Mouse (Mus musculus): ENCODE results near the gene Gstp1. TPM values are rescaled to one million over a fixed set of nuclear protein-coding genes. Genes with fewer than 3 reads are reported as not detected.
"Not testable (repeated sequence)": the region's sequence is repeated elsewhere in the genome, so short reads cannot be mapped to it uniquely, and the experiment has no call there.

Gstp1 gene
- polyA plus RNA-seq, 1 experiment from 2014 or later: 460 TPM

DNA sequence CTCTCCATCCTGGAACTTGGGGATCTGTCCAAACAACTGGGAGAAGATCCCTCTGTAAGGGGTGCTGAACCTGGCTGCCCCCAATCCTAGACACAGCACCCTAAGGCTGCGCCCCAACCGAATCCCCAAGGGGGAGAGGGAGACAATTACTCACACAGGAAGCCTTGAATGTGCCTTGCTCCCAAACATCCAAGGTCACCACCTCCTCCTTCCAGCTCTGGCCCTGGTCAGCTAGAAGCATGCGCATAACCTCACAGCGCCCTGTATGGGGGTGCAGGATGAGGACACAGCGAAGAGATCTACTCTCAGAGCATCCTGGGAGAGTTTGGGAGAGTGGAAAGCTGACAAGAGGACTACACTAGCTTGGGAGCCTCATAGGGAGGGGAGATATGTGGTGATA lies 20.8 kb upstream of the Gstp1 start:
- no peak overlapping the region for H3K4me3 ChIP-seq
- no peak for DNase-seq (ENCODE audit: low spot score)
- H3K27ac ChIP-seq: no peak overlapping the region
- 86% methylated on average over 5 of the region's 5 CpGs for WGBS
- peaks cover 12% of the 10 kb centered on the region for H3K4me1 ChIP-seq (replicated peaks)
- no peaks in the 10 kb centered on the region for H3K36me3 ChIP-seq
- no peaks in the 10 kb centered on the region for H3K27me3 ChIP-seq (ENCODE audit: insufficient read depth, poor library complexity, severe bottlenecking)
- no peaks in the 10 kb centered on the region for H3K9me3 ChIP-seq

DNA sequence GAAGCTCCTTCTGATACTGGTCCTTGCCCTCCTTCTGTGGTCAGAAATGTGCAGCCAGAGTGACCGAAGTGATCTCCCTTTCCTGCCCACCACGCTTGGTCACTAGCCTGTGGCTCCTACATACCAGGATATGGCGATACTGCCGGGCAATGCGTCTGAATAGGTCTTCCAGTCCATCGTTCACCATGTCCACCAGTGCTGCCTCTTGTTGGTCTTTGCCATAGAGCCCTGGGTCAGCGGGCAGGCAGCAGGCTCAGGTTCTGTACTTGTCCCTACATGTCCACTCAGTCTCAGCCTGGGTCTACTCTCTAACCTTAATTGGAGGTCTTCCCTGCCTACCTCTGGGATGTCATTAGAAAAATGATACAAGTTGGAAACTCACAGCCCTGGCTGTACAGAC lies 20.2 kb upstream of the Gstp1 start:
- WGBS: 93% methylated on average over 7 of the region's 7 CpGs
- no peaks in the 10 kb centered on the region for H3K9me3 ChIP-seq
- no peak overlapping the region for H3K4me3 ChIP-seq
- peaks cover 12% of the 10 kb centered on the region for H3K4me1 ChIP-seq (replicated peaks)
- no peaks in the 10 kb centered on the region for H3K36me3 ChIP-seq
- no peaks in the 10 kb centered on the region for H3K27me3 ChIP-seq (ENCODE audit: insufficient read depth, poor library complexity, severe bottlenecking)
- H3K27ac ChIP-seq: no peak overlapping the region
- DNase-seq (ENCODE audit: low spot score): no peak

DNA sequence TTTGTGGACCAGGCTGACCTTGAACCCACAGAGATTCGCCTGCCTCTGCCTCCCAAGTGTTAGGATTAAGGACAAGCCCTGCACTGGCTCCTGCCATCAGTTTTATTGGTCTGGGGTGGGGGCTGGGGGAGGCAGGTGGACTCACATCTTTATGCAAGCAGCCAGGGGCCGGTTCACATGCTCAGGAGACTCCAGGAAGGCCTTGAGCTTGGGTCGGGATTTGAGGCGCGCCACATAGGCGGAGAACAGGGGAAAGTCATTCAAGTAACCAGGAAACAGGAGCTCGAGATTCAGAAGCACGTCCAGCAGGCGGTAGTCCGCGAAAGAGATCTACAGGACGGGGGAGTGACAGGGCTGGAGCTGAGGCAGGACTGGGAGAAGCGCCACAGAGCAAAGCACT lies 19.6 kb upstream of the Gstp1 start:
- Histone ChIP-seq H3K9me3 (no peaks in the 10 kb centered on the region), H3K36me3 (no peaks in the 10 kb centered on the region), H3K4me3 (no peak overlapping the region), H3K27me3 (ENCODE audit: insufficient read depth, poor library complexity, severe bottlenecking) (no peaks in the 10 kb centered on the region), H3K4me1 (replicated peaks) (peaks cover 12% of the 10 kb centered on the region), H3K27ac (no peak overlapping the region)
- 87% methylated on average over 13 of the region's 13 CpGs for WGBS
- DNase-seq (ENCODE audit: low spot score): no peak

DNA sequence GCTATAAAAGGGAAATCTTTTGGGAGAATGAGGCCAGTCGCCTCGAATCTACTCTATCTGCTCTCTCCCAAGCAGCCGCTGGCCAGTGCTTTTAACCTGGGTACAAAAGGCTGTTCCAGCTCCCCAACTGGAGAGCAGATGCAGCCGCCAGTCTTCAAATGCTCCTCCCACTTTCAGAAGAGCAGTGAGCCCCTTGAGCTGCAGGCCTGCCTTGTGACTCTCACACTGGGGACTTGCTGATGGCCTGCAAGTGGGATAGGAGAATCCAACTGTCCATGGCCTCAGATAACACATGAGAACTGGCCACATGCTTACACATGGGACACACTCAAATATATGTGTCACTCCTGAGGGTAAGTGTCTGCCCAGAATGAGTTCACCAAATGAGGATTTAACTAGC lies 18.9 kb upstream of the Gstp1 start:
- Histone ChIP-seq H3K4me1 (replicated peaks) (peaks cover 12% of the 10 kb centered on the region), H3K27ac (no peak overlapping the region), H3K4me3 (no peak overlapping the region), H3K27me3 (ENCODE audit: insufficient read depth, poor library complexity, severe bottlenecking) (no peaks in the 10 kb centered on the region), H3K36me3 (no peaks in the 10 kb centered on the region), H3K9me3 (no peaks in the 10 kb centered on the region)
- 41% methylated on average over 4 of the region's 4 CpGs for WGBS
- no peak for DNase-seq (ENCODE audit: low spot score)

DNA sequence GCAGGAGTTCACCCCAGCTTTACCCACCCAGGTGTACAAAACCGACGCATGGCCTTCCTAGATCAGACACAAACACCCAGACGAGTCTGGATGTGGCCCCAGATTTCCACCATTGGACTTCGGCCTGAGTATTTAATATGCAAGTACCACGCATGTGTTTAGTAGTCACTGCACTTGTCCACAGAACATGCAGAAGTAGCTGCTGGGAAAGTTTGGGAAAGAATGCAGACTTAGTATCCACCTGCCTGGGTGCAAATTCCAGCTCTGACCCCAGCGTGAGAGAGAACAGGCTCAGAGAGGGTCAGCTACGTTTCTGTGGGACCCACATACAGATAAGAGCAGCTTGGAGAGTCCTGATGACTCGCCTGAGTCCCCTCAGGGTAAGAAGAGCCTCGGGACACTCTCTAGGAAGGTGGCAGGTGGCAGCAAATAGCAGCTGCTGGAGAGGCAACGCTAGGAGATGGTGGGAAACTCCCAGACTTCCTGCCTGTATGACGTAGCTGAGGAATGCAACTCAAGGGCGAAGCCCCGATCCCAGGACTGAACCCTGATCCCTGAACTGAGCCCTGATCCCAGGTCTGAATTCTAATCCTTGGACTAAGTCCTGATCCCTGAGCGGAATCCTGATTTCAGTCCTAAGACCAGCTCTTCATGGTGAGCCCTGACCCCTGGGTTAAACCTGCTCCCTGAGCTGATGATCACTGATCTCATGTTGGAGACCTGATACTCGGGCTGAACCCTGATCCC lies 18.3 kb upstream of the Gstp1 start:
- Histone ChIP-seq H3K27me3 (ENCODE audit: insufficient read depth, poor library complexity, severe bottlenecking) (no peaks in the 10 kb centered on the region), H3K9me3 (no peaks in the 10 kb centered on the region), H3K4me3 (no peak overlapping the region), H3K4me1 (replicated peaks) (peaks cover 12% of the 10 kb centered on the region), H3K27ac (no peak overlapping the region), H3K36me3 (no peaks in the 10 kb centered on the region)
- DNase-seq (ENCODE audit: low spot score): no peak
- 69% methylated on average over 15 of the region's 15 CpGs for WGBS

DNA sequence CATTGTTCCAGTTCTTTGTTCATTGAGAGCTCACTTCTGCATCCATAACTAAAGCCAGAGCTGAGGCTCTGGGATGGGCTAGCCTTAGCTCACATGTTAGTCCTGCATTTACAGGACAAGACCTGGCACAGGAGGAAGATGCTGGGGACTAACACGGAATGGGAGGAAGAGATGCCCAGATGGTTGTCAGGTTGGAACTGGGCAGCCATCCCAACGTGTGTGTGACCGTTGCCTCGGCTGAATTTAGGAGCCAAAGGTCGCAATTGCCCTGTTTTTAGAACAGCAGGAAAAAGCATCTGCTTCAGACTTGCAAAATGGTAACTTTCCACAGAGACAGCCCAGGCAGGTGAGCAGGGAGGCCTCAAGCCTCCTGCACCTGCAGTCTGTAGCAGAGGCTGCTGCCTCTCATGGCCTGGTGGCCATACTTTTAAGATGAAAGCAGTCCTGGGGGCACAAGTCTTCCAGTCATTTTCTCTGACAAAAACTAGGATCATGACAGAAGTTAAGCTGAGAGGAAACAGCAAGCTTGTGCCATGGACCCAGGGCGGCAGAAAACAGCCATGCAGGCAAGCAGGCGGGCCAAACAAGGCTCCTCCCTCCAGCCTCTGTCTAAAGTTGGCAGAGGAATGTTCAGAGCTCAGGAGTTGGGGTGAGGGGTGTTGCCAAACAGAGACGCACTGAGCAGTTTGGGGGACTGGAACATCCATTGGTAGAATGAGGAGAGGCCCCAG lies 17.6 kb upstream of the Gstp1 start:
- Histone ChIP-seq H3K4me3 (no peak overlapping the region), H3K36me3 (no peaks in the 10 kb centered on the region), H3K27me3 (ENCODE audit: insufficient read depth, poor library complexity, severe bottlenecking) (no peaks in the 10 kb centered on the region), H3K9me3 (no peaks in the 10 kb centered on the region), H3K27ac (no peak overlapping the region), H3K4me1 (replicated peaks) (peaks cover 12% of the 10 kb centered on the region)
- 75% methylated on average over 8 of the region's 8 CpGs for WGBS
- DNase-seq (ENCODE audit: low spot score): no peak

DNA sequence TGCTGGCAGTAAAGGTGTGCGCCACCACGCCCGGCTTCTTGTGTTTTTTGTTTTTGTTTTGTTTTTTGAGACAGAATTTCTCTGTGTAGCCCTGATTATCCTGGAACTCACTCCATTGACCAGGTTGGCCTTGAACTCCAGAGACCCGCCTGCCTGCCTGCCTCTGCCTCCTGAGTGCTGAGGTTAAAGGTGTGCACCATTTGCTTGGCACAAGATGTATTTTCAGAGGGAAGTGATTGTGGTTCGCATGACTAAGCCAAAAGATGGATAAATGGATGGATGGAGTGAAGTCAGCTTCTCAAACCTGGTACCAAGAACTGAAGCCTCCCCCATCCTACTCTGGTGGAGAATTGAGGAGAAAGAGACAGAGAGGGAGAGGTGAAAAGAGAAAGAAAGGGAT lies 16.8 kb upstream of the Gstp1 start:
- H3K4me1 ChIP-seq (replicated peaks): peaks cover 12% of the 10 kb centered on the region
- H3K27me3 ChIP-seq (ENCODE audit: insufficient read depth, poor library complexity, severe bottlenecking): no peaks in the 10 kb centered on the region
- no peaks in the 10 kb centered on the region for H3K9me3 ChIP-seq
- 85% methylated on average over 5 of the region's 5 CpGs for WGBS
- no peaks in the 10 kb centered on the region for H3K36me3 ChIP-seq
- no peak for DNase-seq (ENCODE audit: low spot score)
- H3K4me3 ChIP-seq: no peak overlapping the region
- no peak overlapping the region for H3K27ac ChIP-seq

DNA sequence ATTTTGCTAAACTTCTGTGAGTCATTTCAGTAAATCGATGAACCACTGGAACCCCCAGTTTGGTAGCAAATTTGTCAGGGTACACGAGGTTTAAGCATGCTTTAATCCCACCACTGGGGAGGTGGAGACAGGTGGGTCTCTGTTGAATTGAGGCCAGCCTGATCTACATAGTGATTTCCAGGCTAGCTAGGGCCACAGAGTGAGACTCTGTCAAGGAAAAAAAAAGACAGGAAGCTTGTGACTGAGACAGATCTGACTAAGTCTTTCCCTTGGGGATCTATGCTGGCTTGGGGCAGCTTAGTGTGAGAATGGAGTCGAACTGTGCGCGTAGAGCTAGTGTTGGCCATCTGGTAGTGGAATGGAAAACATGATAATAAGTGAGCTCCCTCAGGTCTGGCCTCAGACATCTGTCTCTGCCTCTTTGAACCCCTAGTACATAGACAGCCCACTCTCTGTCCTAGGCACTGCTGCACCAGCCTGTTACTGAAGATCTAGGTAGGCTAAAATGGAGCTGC lies 14.8 kb upstream of the Gstp1 start:
- no peaks in the 10 kb centered on the region for H3K9me3 ChIP-seq
- no peaks in the 10 kb centered on the region for H3K36me3 ChIP-seq
- no peaks in the 10 kb centered on the region for H3K27me3 ChIP-seq (ENCODE audit: insufficient read depth, poor library complexity, severe bottlenecking)
- DNase-seq (ENCODE audit: low spot score): no peak
- H3K27ac ChIP-seq: no peak overlapping the region
- H3K4me1 ChIP-seq (replicated peaks): peaks cover 12% of the 10 kb centered on the region
- 87% methylated on average over 5 of the region's 5 CpGs for WGBS
- H3K4me3 ChIP-seq: no peak overlapping the region

DNA sequence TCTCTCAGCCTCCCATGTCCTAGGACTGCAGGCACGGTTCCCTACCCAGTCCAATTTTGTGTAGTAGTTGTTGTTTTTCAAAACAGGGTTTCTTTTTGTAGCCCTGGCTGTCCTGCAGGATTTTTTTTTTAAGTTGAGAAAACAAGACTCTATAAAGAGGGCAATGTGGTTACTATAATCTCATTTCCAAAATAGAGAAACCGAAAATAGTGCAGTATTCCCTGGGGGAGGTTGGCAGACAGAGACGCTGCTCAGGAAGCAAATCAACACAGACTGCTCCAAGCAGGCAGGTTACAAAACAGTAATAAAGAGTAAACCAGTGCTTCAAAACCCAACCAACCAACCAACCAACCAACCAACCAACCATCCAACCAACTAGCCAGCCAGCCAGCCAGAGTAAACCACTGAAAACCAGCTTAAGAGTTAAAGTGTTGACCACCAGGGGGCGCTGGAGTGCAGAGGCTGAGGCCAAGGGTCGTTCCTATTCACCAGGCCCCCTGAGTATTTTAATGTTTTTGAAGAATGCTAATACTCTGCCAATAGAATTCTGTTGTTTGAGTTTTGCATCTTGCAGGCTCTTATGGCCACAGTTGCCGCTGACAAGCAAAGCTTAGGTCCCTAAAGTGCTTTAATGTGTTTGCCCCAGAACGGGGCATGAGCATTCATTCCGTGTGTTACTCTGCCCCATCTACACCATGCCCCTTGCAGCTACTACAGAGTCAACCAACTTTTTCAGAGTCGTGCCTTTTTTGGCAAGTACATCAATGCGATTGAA lies 14.1 kb upstream of the Gstp1 start:
- H3K27me3 ChIP-seq (ENCODE audit: insufficient read depth, poor library complexity, severe bottlenecking): no peaks in the 10 kb centered on the region
- no peaks in the 10 kb centered on the region for H3K9me3 ChIP-seq
- peak; percentile 58 for DNase-seq (ENCODE audit: low spot score)
- peaks cover 12% of the 10 kb centered on the region for H3K4me1 ChIP-seq (replicated peaks)
- 52% methylated on average over 10 of the region's 10 CpGs for WGBS
- H3K36me3 ChIP-seq: no peaks in the 10 kb centered on the region
- no peak overlapping the region for H3K27ac ChIP-seq
- no peak overlapping the region for H3K4me3 ChIP-seq

DNA sequence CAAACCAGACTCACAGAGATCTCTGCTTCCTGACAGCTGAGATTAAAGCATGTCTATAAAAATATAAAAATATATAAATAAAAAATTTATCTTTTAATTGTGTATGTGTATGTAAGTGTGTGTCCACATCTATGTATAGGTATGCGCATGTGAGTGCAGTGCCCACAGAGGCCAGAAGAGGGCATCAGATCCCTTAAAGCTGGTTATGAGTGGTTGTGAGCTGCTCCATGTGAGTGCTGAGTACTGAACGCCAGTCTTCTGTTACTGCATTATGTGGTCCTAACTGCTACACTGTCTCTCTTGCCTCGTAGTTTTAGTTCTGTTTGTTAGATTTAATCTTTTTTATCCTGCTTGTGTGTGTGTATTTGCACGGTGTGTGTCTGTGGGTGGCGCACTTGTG lies 13.2 kb upstream of the Gstp1 start:
- DNase-seq (ENCODE audit: low spot score): no peak
- no peaks in the 10 kb centered on the region for H3K9me3 ChIP-seq
- no peaks in the 10 kb centered on the region for H3K36me3 ChIP-seq
- H3K4me1 ChIP-seq (replicated peaks): peaks cover 5% of the 10 kb centered on the region; the same call in 1 of the 2 replicates
- 92% methylated on average over 5 of the region's 5 CpGs for WGBS
- H3K27ac ChIP-seq: no peak overlapping the region
- no peaks in the 10 kb centered on the region for H3K27me3 ChIP-seq (ENCODE audit: insufficient read depth, poor library complexity, severe bottlenecking)
- no peak overlapping the region for H3K4me3 ChIP-seq

DNA sequence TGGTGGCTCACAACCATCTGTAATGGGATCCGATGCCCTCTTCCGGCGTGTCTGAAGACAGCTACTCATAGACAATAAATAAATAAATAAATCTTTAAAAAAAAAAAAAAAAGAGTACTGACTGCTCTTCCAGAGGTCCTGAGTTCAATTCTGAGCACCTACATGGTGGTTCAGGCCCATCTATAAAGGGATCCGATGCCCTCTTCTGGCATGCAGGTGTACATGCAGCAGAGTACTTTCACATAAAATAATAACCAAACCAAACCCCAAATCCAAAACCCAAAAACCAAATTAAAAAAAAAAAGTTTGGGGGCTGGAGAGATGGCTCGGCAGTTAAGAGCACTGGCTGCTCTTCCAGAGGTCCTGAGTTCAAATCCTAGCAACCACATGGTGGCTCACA lies 11.3 kb upstream of the Gstp1 start:
- not testable (repeated sequence) for H3K4me1 ChIP-seq (replicated peaks); H3K27ac ChIP-seq; H3K4me3 ChIP-seq; H3K36me3 ChIP-seq; DNase-seq (ENCODE audit: low spot score); H3K9me3 ChIP-seq; H3K27me3 ChIP-seq (ENCODE audit: insufficient read depth, poor library complexity, severe bottlenecking)
- 77% methylated on average over 5 of the region's 5 CpGs for WGBS

DNA sequence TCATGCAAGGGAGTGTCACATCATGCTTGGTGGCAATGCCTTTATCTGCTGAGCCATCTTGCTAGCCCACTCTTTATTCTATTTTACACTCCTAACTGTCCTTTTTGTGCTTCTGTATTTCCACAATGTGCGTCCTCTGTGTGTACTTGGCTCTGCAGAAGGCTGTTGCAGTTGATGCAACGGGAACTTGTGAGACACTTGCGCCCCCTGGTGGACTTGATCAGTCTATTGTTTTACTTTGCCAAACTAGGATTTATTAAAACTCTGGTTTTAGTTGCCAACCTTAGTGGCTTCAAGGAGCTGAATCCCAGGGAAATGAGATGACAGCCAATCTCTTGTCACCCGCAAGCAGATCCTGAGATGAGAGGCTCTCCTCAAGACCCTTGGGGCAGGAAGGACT lies 10.1 kb upstream of the Gstp1 start:
- WGBS: 16% methylated on average over 4 of the region's 4 CpGs
- H3K9me3 ChIP-seq: no peaks in the 10 kb centered on the region
- H3K27ac ChIP-seq: no peak overlapping the region
- no peaks in the 10 kb centered on the region for H3K36me3 ChIP-seq
- 0 out of 2 replicates have a peak, but pooled peaks cover 2% of the 10 kb centered on the region for H3K4me1 ChIP-seq (replicated peaks)
- no peaks in the 10 kb centered on the region for H3K27me3 ChIP-seq (ENCODE audit: insufficient read depth, poor library complexity, severe bottlenecking)
- H3K4me3 ChIP-seq: no peak overlapping the region
- peak; percentile 75 for DNase-seq (ENCODE audit: low spot score)

DNA sequence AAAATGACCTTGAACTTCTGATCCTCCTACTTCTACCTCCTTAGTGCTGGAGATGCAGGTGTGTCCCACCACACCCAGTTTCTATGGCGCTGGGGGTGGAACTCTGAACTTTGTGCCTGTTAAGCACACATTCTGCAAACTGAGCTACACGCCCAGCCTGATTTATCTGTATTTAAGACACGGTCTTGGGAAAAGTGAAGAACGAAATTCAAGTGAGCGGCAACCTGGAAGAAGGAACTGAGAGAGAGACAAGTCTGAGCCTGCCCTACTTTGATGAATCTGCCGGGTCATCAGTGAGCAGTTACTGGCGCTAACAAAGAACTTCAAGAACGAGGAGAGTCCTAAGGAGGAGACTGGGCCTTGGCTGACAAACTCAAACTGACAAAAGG lies 9.1 kb upstream of the Gstp1 start:
- H3K9me3 ChIP-seq: no peaks in the 10 kb centered on the region
- no peak for DNase-seq (ENCODE audit: low spot score)
- WGBS: 84% methylated on average over 8 of the region's 8 CpGs
- H3K27me3 ChIP-seq (ENCODE audit: insufficient read depth, poor library complexity, severe bottlenecking): no peaks in the 10 kb centered on the region
- no peaks in the 10 kb centered on the region for H3K36me3 ChIP-seq
- H3K4me3 ChIP-seq: no peak overlapping the region
- H3K27ac ChIP-seq: no peak overlapping the region
- 0 out of 2 replicates have a peak, but pooled peaks cover 2% of the 10 kb centered on the region for H3K4me1 ChIP-seq (replicated peaks)

Measured in hindbrain, embryonic 10.5 days (tissue).